Mouse (Mus musculus): ENCODE data around the gene A030014E15Rik.
"Not testable (repeated sequence)": the region's sequence is repeated elsewhere in the genome, so short reads cannot be mapped to it uniquely, and the experiment has no call there.

- not testable (repeated sequence) for TF ChIP-seq POLR2A (IDR thresholded peaks at IDR 0.05; ENCODE audit: low read depth, low read length); CTCF (IDR thresholded peaks at IDR 0.05; ENCODE audit: borderline replicate concordance, insufficient read depth, low read length)
These were observed 31.2 kb downstream of the A030014E15Rik start, which contains the start of gene Gm7544 for GRCm38 (mm10) chr1:82955913-82956312.
